Mouse (Mus musculus) liver, adult 2 months (tissue): Measurements from ENCODE around the gene Aldh3a1. TPM values are rescaled to one million over a fixed set of nuclear protein-coding genes. Genes with fewer than 3 reads are reported as not detected.

ENCODE experiments used
- DNase-seq: peaks from one replicate; pipeline ENCODE4 v3.0.0-alpha.2; 2011; ENCODE audit warnings: low read depth, low spot score; ENCODE audit errors: extremely low read depth
- H3K27ac ChIP-seq: fragments of 200-500 bp; replicated peaks from 2 replicates; pipeline ENCODE4 v1.5.1; 2012; ENCODE audit warnings: low read depth, mild to moderate bottlenecking, control low read depth, inconsistent platforms, low read length; ENCODE audit not compliant: insufficient read depth
- H3K27me3 ChIP-seq: fragments of 200-500 bp; 2 replicates; pipeline ENCODE4 v1.6.1; 2012; ENCODE audit warnings: mild to moderate bottlenecking, moderate library complexity, low read length, inconsistent platforms; ENCODE audit not compliant: control insufficient read depth, insufficient read depth
- H3K36me3 ChIP-seq: fragments of 200-500 bp; 2 replicates; pipeline ENCODE4 v1.6.1; 2012; ENCODE audit warnings: low read length, inconsistent platforms; ENCODE audit not compliant: control insufficient read depth, insufficient read depth
- H3K4me1 ChIP-seq: fragments of 200-500 bp; 2 replicates; pipeline ENCODE4 v1.6.1; 2011; ENCODE audit warnings: low read length; ENCODE audit not compliant: control insufficient read depth, insufficient read depth
- H3K4me3 ChIP-seq: fragments of 200-500 bp; 2 replicates; pipeline ENCODE4 v1.5.1; 2011; ENCODE audit warnings: low read depth, mild to moderate bottlenecking, control low read depth, low read length, moderate library complexity; ENCODE audit not compliant: insufficient read depth
- H3K79me2 ChIP-seq: fragments of 200-500 bp; 2 replicates; pipeline ENCODE4 v1.6.1; 2012; ENCODE audit warnings: inconsistent platforms, mild to moderate bottlenecking, low read length, moderate library complexity; ENCODE audit not compliant: control insufficient read depth, insufficient read depth
- H3K9ac ChIP-seq: fragments of 200-500 bp; 2 replicates; pipeline ENCODE4 v1.6.1; 2012; ENCODE audit warnings: low read depth, mild to moderate bottlenecking, control low read depth, inconsistent platforms, low read length
- CTCF ChIP-seq: fragments of 200-500 bp; IDR thresholded peaks from 2 replicates; pipeline ENCODE4 v1.5.1; 2011; ENCODE audit warnings: low read depth, low read length, control low read depth
- POLR2A ChIP-seq: fragments of 200-500 bp; IDR thresholded peaks from 2 replicates; pipeline ENCODE4 v1.6.1; 2011; ENCODE audit warnings: low read length, control low read depth; ENCODE audit not compliant: insufficient read depth; ENCODE audit errors: extremely low read depth
- WGBS: fragments of 180-500 bp; shearing (Covaris S2); methylation state at CpG from one replicate; pipeline ENCODE4 v1.1.7; 2018; 5-methylcytosine and 5-hydroxymethylcytosine counted together
- polyA plus RNA-seq: library from polyadenylated mRNA; depleted of rRNA; stranded (reverse); fragments of >200 nt; gene quantifications from 2 replicates; pipeline ENCODE4 v1.2.3, GENCODE M21; 2012
- total RNA-seq: library from RNA; depleted of rRNA; stranded (reverse); fragments of >200 nt; gene quantifications from 2 replicates; pipeline ENCODE4 v1.2.3, GENCODE M21; 2014

The Aldh3a1 gene
- total and polyA plus RNA-seq, 2 experiments = 0.05 TPM; not detected in 1

DNA sequence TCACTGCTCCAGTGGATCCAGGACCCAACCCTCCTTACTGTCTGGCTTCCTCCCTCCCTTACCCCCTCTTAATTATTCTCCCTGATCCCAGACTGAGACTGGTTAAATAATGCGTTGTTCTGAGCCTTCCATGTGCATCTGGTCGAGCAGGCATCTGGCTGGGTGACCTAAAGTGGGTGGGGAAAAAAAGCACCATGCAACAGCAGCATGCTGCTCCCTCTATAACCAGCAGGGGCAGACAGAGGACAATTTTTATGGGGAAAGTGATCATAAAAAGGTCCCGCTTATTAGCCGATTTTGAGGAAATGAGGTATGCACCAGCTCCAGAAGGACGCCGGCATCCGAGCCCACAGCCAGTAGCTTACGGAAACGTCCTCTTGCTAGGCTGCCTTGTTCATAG lies 24.0 kb downstream of the Aldh3a1 start:
- H3K36me3 ChIP-seq = no peaks in the 10 kb centered on the region
- H3K79me2 ChIP-seq = no peaks in the 10 kb centered on the region
- H3K9ac ChIP-seq = no peak overlapping the region
- H3K4me3 ChIP-seq = no peak overlapping the region
- WGBS = 2% methylated on average over 9 of the region's 9 CpGs
- TF ChIP-seq POLR2A (no peak), CTCF (peak; percentile 69)
- peak; percentile 61 for DNase-seq
- H3K4me1 ChIP-seq = peaks cover 12% of the 10 kb centered on the region; the same call in 1 of the 2 replicates
- no peak overlapping the region for H3K27ac ChIP-seq
- no peaks in the 10 kb centered on the region; the same call in 1 of the 2 replicates for H3K27me3 ChIP-seq

DNA sequence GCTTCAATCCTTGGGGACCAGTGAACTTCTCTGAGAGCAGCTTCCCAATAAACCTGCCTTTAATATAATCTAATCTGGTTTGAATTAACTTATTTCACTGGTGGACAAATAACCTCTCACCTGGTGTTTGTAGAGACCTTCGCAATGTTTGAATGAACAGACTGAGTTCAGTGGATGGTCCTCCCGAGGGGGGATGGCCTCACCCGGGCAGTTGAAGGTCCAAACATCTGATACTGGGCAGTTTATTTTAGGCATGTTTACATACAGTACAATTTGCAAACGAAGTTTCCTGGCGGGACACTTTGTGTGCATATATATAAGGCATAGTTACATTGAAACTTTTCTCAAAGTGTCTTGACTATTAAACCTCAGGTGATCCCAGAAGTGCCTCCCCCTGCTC lies 26.8 kb downstream of the Aldh3a1 start:
- 13% methylated on average over 5 of the region's 5 CpGs for WGBS
- peak overlapping the region; percentile 38; the same call in 1 of the 2 replicates for H3K27ac ChIP-seq
- H3K36me3 ChIP-seq = no peaks in the 10 kb centered on the region
- H3K79me2 ChIP-seq = no peaks in the 10 kb centered on the region
- no peaks in the 10 kb centered on the region for H3K27me3 ChIP-seq
- TF ChIP-seq CTCF = no peak
- TF ChIP-seq POLR2A = no peak
- no peak overlapping the region for H3K4me3 ChIP-seq
- DNase-seq = peak; percentile 83
- H3K9ac ChIP-seq = 0 out of 2 replicates have a peak overlapping the region, but pooled peaks have one; percentile 23
- peaks cover 17% of the 10 kb centered on the region; the same call in 1 of the 2 replicates for H3K4me1 ChIP-seq

DNA sequence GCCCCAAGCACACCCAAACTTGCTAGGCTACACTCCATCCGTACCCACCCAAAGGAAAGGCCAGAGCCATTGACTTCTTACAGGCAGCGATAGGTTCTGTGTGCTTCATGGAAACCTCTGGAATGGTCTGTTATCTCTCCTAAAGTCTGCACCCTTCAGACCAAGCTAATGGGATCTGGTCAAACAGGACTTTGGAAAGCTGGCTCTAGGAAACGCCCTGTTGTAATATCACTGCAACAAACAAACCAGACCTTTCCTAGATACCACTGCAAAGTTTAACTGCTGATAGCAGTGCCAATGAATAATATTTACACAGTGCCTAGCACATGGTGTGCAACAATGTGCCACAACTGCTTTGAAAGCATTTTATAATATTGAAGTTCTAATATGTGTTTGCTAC lies 28.7 kb downstream of the Aldh3a1 start:
- Histone ChIP-seq H3K27ac (peak overlapping the region; percentile 84), H3K9ac (peak overlapping the region; percentile 54), H3K79me2 (no peaks in the 10 kb centered on the region), H3K4me3 (peak overlapping the region; percentile 47), H3K36me3 (no peaks in the 10 kb centered on the region), H3K4me1 (peaks cover 17% of the 10 kb centered on the region; the same call in 1 of the 2 replicates), H3K27me3 (no peaks in the 10 kb centered on the region)
- 29% methylated on average over 3 of the region's 3 CpGs for WGBS
- peak; percentile 99 for DNase-seq
- TF ChIP-seq POLR2A (no peak), CTCF (no peak)

DNA sequence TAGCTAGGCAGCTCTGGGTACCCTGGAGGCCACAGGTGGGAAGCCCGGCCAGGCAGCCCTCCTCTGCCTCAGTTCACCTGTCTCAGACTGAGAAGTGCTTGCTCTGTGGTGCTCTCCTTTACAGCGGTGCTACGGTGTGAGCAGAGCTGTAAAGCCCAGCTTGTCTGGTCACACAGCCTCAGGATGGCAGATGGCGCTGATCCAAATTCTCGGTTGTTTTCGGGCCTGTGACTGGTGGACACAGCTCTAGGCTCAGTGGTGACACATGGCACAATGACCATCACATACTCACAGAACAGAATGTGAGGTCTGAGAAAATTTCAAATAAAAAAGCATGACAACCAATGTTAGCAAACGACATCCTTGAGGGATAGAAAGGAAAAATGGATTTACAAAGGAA lies 37.1 kb downstream of the Aldh3a1 start:
- DNase-seq = no peak
- no peaks in the 10 kb centered on the region for H3K79me2 ChIP-seq
- H3K36me3 ChIP-seq = peaks cover 34% of the 10 kb centered on the region
- 83% methylated on average over 7 of the region's 7 CpGs for WGBS
- no peak overlapping the region for H3K27ac ChIP-seq
- no peak for TF ChIP-seq CTCF
- no peak for TF ChIP-seq POLR2A
- no peaks in the 10 kb centered on the region for H3K27me3 ChIP-seq
- no peaks in the 10 kb centered on the region for H3K4me1 ChIP-seq
- no peak overlapping the region for H3K9ac ChIP-seq
- H3K4me3 ChIP-seq = no peak overlapping the region

DNA sequence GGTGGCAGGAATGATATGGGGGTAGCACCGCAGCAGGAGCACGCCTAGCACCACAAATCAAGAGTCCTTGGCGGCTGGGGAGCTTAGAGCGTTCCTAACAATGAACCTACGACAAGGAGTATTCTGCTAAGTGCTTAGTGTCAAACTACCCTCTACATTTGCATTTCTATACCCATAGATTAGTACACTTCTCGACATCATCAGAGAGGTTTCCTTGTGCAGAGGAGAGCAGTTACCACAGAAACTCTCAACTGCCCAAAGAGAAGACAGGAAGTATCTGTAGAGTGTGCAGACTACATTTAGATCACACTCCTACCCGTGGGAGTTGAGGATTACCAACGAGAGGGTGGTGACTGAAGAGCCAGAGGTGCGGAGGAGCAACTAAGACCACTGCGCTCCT lies 44.4 kb downstream of the Aldh3a1 start:
- Histone ChIP-seq H3K9ac (no peak overlapping the region), H3K4me1 (no peaks in the 10 kb centered on the region), H3K36me3 (peaks cover 83% of the 10 kb centered on the region), H3K27me3 (peaks cover 3% of the 10 kb centered on the region; the same call in 1 of the 2 replicates), H3K27ac (no peak overlapping the region), H3K79me2 (no peaks in the 10 kb centered on the region; the same call in 1 of the 2 replicates), H3K4me3 (no peak overlapping the region)
- 91% methylated on average over 10 of the region's 10 CpGs for WGBS
- DNase-seq = no peak
- TF ChIP-seq POLR2A = no peak
- no peak for TF ChIP-seq CTCF

DNA sequence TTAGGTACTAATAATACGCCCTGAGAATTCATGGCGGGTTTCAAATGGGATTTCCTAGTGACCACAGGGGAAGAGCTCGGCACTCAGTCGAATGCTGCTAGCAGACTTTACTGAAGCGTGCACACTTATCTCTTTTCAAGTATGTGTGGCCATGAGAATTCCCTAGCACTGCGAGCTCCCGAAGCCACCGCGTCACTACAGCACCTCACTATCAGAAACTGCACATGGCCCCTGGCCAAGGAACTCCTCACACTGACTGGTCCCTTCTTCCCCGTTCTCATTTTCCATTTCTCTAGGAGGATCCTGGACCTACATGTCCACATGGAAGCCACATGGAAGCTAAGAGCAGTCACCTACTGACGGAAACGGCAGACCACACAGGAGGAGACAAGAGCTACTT lies 45.5 kb downstream of the Aldh3a1 start:
- Histone ChIP-seq H3K4me3 (no peak overlapping the region), H3K79me2 (no peaks in the 10 kb centered on the region; the same call in 1 of the 2 replicates), H3K27ac (no peak overlapping the region), H3K9ac (no peak overlapping the region), H3K36me3 (peaks cover 81% of the 10 kb centered on the region), H3K4me1 (no peaks in the 10 kb centered on the region), H3K27me3 (peaks cover 3% of the 10 kb centered on the region; the same call in 1 of the 2 replicates)
- TF ChIP-seq POLR2A (no peak), CTCF (no peak)
- 94% methylated on average over 12 of the region's 12 CpGs for WGBS
- peak; percentile 15 for DNase-seq
